Mouse (Mus musculus): Measurements from ENCODE around the gene Rubcn.
"Not testable (repeated sequence)": the region's sequence is repeated elsewhere in the genome, so short reads cannot be mapped to it uniquely, and the experiment has no call there.

Rubcn gene

GRCm38 (mm10) chr16:32877343-32878156, at the start of gene Rubcn, which contains the start of gene Fyttd1:
Gene Rubcn, minus strand, starts transcription at chr16:32877766.
Gene Fyttd1, plus strand, starts transcription at chr16:32877500.
- peak; percentile 96 for DNase-seq

GRCm38 (mm10) chr16:32927044-32927443, 49.5 kb upstream of the Rubcn start:
- no peak for DNase-seq

GRCm38 (mm10) chr16:32926629-32927028, 49.1 kb upstream of the Rubcn start:
- DNase-seq: not testable (repeated sequence)

- no peak for DNase-seq
These were observed 37.9 kb upstream of the Rubcn start for GRCm38 (mm10) chr16:32915292-32916068.

- peak; percentile 93 for DNase-seq
These were observed 36.6 kb upstream of the Rubcn start, which contains the start of gene Lrch3 for GRCm38 (mm10) chr16:32913937-32914881. Gene Lrch3, plus strand, starts transcription at chr16:32914100.

GRCm38 (mm10) chr16:32913212-32913611, 35.6 kb upstream of the Rubcn start:
- DNase-seq: no peak

- DNase-seq: no peak
These were observed 29.2 kb upstream of the Rubcn start for GRCm38 (mm10) chr16:32906727-32907126.

- no peak for DNase-seq
These were observed 28.6 kb upstream of the Rubcn start for GRCm38 (mm10) chr16:32906186-32906585.

- DNase-seq: no peak
These were observed 24.5 kb upstream of the Rubcn start for GRCm38 (mm10) chr16:32902051-32902428.

GRCm38 (mm10) chr16:32901360-32902050, 23.9 kb upstream of the Rubcn start:
- no peak for DNase-seq

GRCm38 (mm10) chr16:32896126-32896525, 18.6 kb upstream of the Rubcn start:
- DNase-seq: no peak

- DNase-seq: no peak
These were observed 12.3 kb upstream of the Rubcn start for GRCm38 (mm10) chr16:32889881-32890280.

GRCm38 (mm10) chr16:32887996-32888395, 10.4 kb upstream of the Rubcn start:
- DNase-seq: no peak

GRCm38 (mm10) chr16:32881538-32881937, 4.0 kb upstream of the Rubcn start:
- DNase-seq: no peak

GRCm38 (mm10) chr16:32878972-32879926, 1.7 kb upstream of the Rubcn start:
- no peak for DNase-seq

GRCm38 (mm10) chr16:32878157-32878598, 612 bp upstream of the Rubcn start:
- DNase-seq: peak; percentile 55

GRCm38 (mm10) chr16:32876831-32877230, 735 bp downstream of the Rubcn start:
- no peak for DNase-seq

GRCm38 (mm10) chr16:32875847-32876246, 1.7 kb downstream of the Rubcn start:
- DNase-seq: no peak

GRCm38 (mm10) chr16:32875281-32875680, 2.3 kb downstream of the Rubcn start:
- not testable (repeated sequence) for DNase-seq

GRCm38 (mm10) chr16:32873366-32873765, 4.2 kb downstream of the Rubcn start:
- DNase-seq: no peak

- no peak for DNase-seq
These were observed 7.3 kb downstream of the Rubcn start for GRCm38 (mm10) chr16:32870231-32870630.
